Mouse (Mus musculus): ENCODE measurements around the gene Spesp1. TPM values are rescaled to one million over a fixed set of nuclear protein-coding genes. Genes with fewer than 3 reads are reported as not detected.

Spesp1 gene
- total and polyA plus RNA-seq, 3 experiments: not detected

GRCm38 (mm10) chr9:62269161-62269560 lies 12.8 kb downstream of the Spesp1 start:
- TF ChIP-seq ZC3H11A (IDR thresholded peaks at IDR 0.05; ENCODE audit: low read depth, low read length) (no peak), PAX5 (IDR thresholded peaks at IDR 0.05; ENCODE audit: low read length) (no peak), ELF1 (IDR thresholded peaks at IDR 0.05; ENCODE audit: low read depth, low read length) (no peak), MAX (IDR thresholded peaks at IDR 0.05; ENCODE audit: low read length) (no peak), TBP (conservative IDR thresholded peaks at IDR 0.05; ENCODE audit: low read depth, low read length) (no peak), CTCF (conservative IDR thresholded peaks at IDR 0.05 in 1 of 2, IDR thresholded peaks at IDR 0.05 in 1 of 2; ENCODE audit: low read depth in 2 of 2, low read length in 2 of 2) (no peak), TCF12 (IDR thresholded peaks at IDR 0.05; ENCODE audit: low read depth, low read length) (no peak), GABPA (IDR thresholded peaks at IDR 0.05; ENCODE audit: insufficient replicate concordance, low read depth, low read length) (no peak), EP300 (IDR thresholded peaks at IDR 0.05; ENCODE audit: low read length) (no peak), SIN3A (IDR thresholded peaks at IDR 0.05; ENCODE audit: low read length) (no peak), ZKSCAN1 (IDR thresholded peaks at IDR 0.05; ENCODE audit: borderline replicate concordance, low read depth, low read length) (no peak), RCOR1 (conservative IDR thresholded peaks at IDR 0.05; ENCODE audit: low read depth, low read length) (no peak), IRF4 (IDR thresholded peaks at IDR 0.05; ENCODE audit: low read depth, low read length) (no peak), UBTF (IDR thresholded peaks at IDR 0.05; ENCODE audit: low read depth, low read length) (no peak), JUND (conservative IDR thresholded peaks at IDR 0.05; ENCODE audit: low read depth, low read length) (no peak), HCFC1 (IDR thresholded peaks at IDR 0.05; ENCODE audit: low read depth, low read length) (no peak), ZMIZ1 (IDR thresholded peaks at IDR 0.05; ENCODE audit: low read depth, low read length) (no peak), MYC (IDR thresholded peaks at IDR 0.05; ENCODE audit: low read depth, low read length) (no peak)
- dilution Hi-C loops (cut with MboI; ENCODE audit: extremely low pct_ligation_motif_present, extremely low pct_unique_long_range_greater_than_20kb, low sequenced_read_pairs): no loop called here
- Histone ChIP-seq H3K9ac (ENCODE audit: insufficient read depth, low read depth) (no peak overlapping the region), H3K36me3 (replicated peaks in 1 of 2; ENCODE audit: control insufficient read depth in 1 of 2, insufficient read depth in 1 of 2, low read length in 1 of 2) (no peaks in the 10 kb centered on the region), H3K79me2 (replicated peaks; ENCODE audit: control insufficient read depth, extremely low read depth, insufficient read depth, poor library complexity, severe bottlenecking) (no peaks in the 10 kb centered on the region), H3K4me3 (replicated peaks in 1 of 3; ENCODE audit: low read depth in 2 of 3, low read length in 2 of 3, poor library complexity in 1 of 3) (no peak overlapping the region), H3K27ac (ENCODE audit: insufficient read depth, low read depth) (no peak overlapping the region), H3K4me2 (ENCODE audit: insufficient read depth, low read depth, poor library complexity, severe bottlenecking) (no peak overlapping the region), H3K27me3 (replicated peaks) (peaks cover 1% of the 10 kb centered on the region), H3K9me3 (replicated peaks; ENCODE audit: low read length) (no peaks in the 10 kb centered on the region), H3K4me1 (ENCODE audit: control insufficient read depth in 1 of 2, insufficient read depth in 2 of 2) (no peaks in the 10 kb centered on the region)
- in situ Hi-C loops (cut with MboI; ENCODE audit: low pct_ligation_motif_present, low pct_unique_long_range_greater_than_20kb, low sequenced_read_pairs): no loop called here
- DNase-seq (ENCODE audit: extremely low read depth): no peak

- Histone ChIP-seq H3K27me3 (replicated peaks) (peaks cover 1% of the 10 kb centered on the region), H3K4me2 (ENCODE audit: insufficient read depth, low read depth, poor library complexity, severe bottlenecking) (no peak overlapping the region), H3K4me1 (ENCODE audit: control insufficient read depth in 1 of 2, insufficient read depth in 2 of 2) (peaks cover 4 to 15% of the 10 kb centered on the region in 2 experiments; a peak in 3 of 4 replicates), H3K36me3 (replicated peaks in 1 of 2; ENCODE audit: control insufficient read depth in 1 of 2, insufficient read depth in 1 of 2, low read length in 1 of 2) (no peaks in the 10 kb centered on the region), H3K9me3 (replicated peaks; ENCODE audit: low read length) (no peaks in the 10 kb centered on the region), H3K27ac (ENCODE audit: insufficient read depth, low read depth) (no peak overlapping the region), H3K4me3 (replicated peaks in 1 of 3; ENCODE audit: low read depth in 2 of 3, low read length in 2 of 3, poor library complexity in 1 of 3) (no peak overlapping the region), H3K9ac (ENCODE audit: insufficient read depth, low read depth) (no peak overlapping the region), H3K79me2 (replicated peaks; ENCODE audit: control insufficient read depth, extremely low read depth, insufficient read depth, poor library complexity, severe bottlenecking) (no peaks in the 10 kb centered on the region)
- no peak for DNase-seq (ENCODE audit: extremely low read depth)
- in situ Hi-C loops (cut with MboI; ENCODE audit: low pct_ligation_motif_present, low pct_unique_long_range_greater_than_20kb, low sequenced_read_pairs) (no loop called here), dilution Hi-C loops (cut with MboI; ENCODE audit: extremely low pct_ligation_motif_present, extremely low pct_unique_long_range_greater_than_20kb, low sequenced_read_pairs) (no loop called here)
- no peak for TF ChIP-seq MXI1 (IDR thresholded peaks at IDR 0.05; ENCODE audit: low read depth, low read length)
These were observed 16.7 kb downstream of the Spesp1 start for GRCm38 (mm10) chr9:62265278-62265677.
